In the genomic region with DNA sequence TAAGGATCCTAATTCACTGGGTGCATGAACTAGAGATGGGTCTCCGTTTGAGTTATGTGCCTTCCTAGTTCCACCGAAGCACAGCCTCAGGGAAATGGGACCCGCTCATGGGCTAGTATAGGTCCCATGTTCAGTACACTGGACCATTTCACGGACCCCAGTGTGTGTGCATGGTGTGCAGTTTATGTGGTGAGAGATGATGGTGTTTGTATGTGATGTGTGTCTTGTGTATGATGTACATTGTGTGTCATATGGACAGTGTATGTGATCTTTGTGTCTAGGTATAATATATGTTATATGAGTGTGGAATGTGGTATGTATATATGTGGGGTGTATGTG, we compare ENCODE assay signal across 18 mouse cellular contexts. TPM values are rescaled to one million over a fixed set of nuclear protein-coding genes. Genes with fewer than 3 reads are reported as not detected.
DNase-seq lines count a peak whose midpoint lies in the region; ATAC-seq and TF ChIP-seq lines count a peak whose summit lies in the region.
"Had no signal": no experiment of that assay in that cellular context is flagged by ENCODE, and none has a peak within 500 bp of the region (broad histone marks: within the 10 kb centered on the region; RNA-seq: fewer than 3 reads in every experiment).

No protein-coding gene starts in this region.

- H3K4me2 ChIP-seq in heart, embryonic 11.5 days, result no peak overlapping the region
- H3K4me2 ChIP-seq in kidney, postnatal 0 days (ENCODE audit: low read length), result peak overlapping the region; percentile 48

- H3K4me1 ChIP-seq in heart, adult 2 months (ENCODE audit: control insufficient read depth, insufficient read depth, low read length), result peaks cover 10% of the 10 kb centered on the region
- 0 out of 2 replicates have a peak, but pooled peaks cover 2% of the 10 kb centered on the region for H3K4me1 ChIP-seq in heart, embryonic 11.5 days (ENCODE audit: control insufficient read depth, insufficient read depth, low read length)
- peaks cover 12% of the 10 kb centered on the region; the same call in 1 of the 2 replicates for H3K4me1 ChIP-seq in kidney, postnatal 0 days (replicated peaks; ENCODE audit: insufficient read depth, low read length)
- H3K4me1 ChIP-seq in testis, adult 2 months (ENCODE audit: control insufficient read depth, insufficient read depth, low read length), result peaks cover 5% of the 10 kb centered on the region

- no peaks in the 10 kb centered on the region for H3K27me3 ChIP-seq in heart, adult 2 months (ENCODE audit: control insufficient read depth, insufficient read depth, low read length)
- no peaks in the 10 kb centered on the region for H3K27me3 ChIP-seq in heart, embryonic 11.5 days (ENCODE audit: control insufficient read depth, insufficient read depth, low read length)
- H3K27me3 ChIP-seq in kidney, postnatal 0 days (ENCODE audit: insufficient read depth, low read length), result no peaks in the 10 kb centered on the region
- H3K27me3 ChIP-seq in testis, adult 2 months (ENCODE audit: control insufficient read depth, insufficient read depth, low read length), result no peaks in the 10 kb centered on the region
- H3K27me3 ChIP-seq: hindbrain, embryonic 12.5 days had no signal

- H3K27ac ChIP-seq in heart, adult 2 months, result peak overlapping the region; percentile 63
- H3K27ac ChIP-seq in heart, embryonic 11.5 days (ENCODE audit: low read depth, low read length), result no peak overlapping the region
- peak overlapping the region; percentile 51 for H3K27ac ChIP-seq in kidney, postnatal 0 days
- peak overlapping the region; percentile 74 for H3K27ac ChIP-seq in testis, adult 2 months (ENCODE audit: control insufficient read depth, insufficient read depth, low read depth, low read length)
- H3K27ac ChIP-seq: forebrain, embryonic 10.5 days; hindbrain, embryonic 12.5 days; limb, embryonic 10.5 days had no signal

- H3K79me2 ChIP-seq in heart, adult 2 months (replicated peaks; ENCODE audit: control insufficient read depth, insufficient read depth, low read length), result no peaks in the 10 kb centered on the region

- ATAC-seq in heart, embryonic 11.5 days (replicated peaks; ENCODE audit: insufficient number of reproducible peaks, low FRiP score, low TSS enrichment), result no peak
- ATAC-seq in kidney, postnatal 0 days (replicated peaks; ENCODE audit: low FRiP score, low read depth), result peak; percentile 13; the same call in 1 of the 2 replicates
- ATAC-seq in cerebellum, adult (ENCODE audit: insufficient number of reproducible peaks, low FRiP score, low TSS enrichment), result no peak

- H3K9ac ChIP-seq in heart, adult 2 months (ENCODE audit: low read depth, low read length), result 0 out of 2 replicates have a peak overlapping the region, but pooled peaks have one; percentile 10
- H3K9ac ChIP-seq in heart, embryonic 11.5 days (ENCODE audit: low read depth, low read length), result no peak overlapping the region
- H3K9ac ChIP-seq in kidney, postnatal 0 days (ENCODE audit: low read depth, low read length), result no peak overlapping the region
- H3K9ac ChIP-seq: hindbrain, embryonic 12.5 days had no signal

- H3K4me3 ChIP-seq in heart, adult 2 months, result no peak overlapping the region; the same call in 1 of the 2 replicates
- H3K4me3 ChIP-seq in heart, embryonic 11.5 days (ENCODE audit: low read depth, low read length), result no peak overlapping the region
- no peak overlapping the region for H3K4me3 ChIP-seq in kidney, postnatal 0 days (replicated peaks; ENCODE audit: low read depth, low read length)
- H3K4me3 ChIP-seq in testis, adult 2 months (ENCODE audit: control insufficient read depth, low read depth, low read length), result no peak overlapping the region
- H3K4me3 ChIP-seq: forebrain, embryonic 10.5 days; hindbrain, embryonic 12.5 days; limb, embryonic 10.5 days had no signal

- 62% methylated on average over 4 of the region's 4 CpGs for WGBS in heart, adult 2 months
- WGBS in heart, embryonic 11.5 days (ENCODE audit: insufficient replicate concordance), result 79% methylated on average over 4 of the region's 4 CpGs
- WGBS in kidney, postnatal 0 days, result 43% methylated on average over 4 of the region's 4 CpGs

- no peak for TF ChIP-seq EP300 in heart, adult 2 months (IDR thresholded peaks at IDR 0.05; ENCODE audit: insufficient read depth, low read depth, low read length)

- intact Hi-C loops in heart, adult 2 months (cut with DNase I), result no loop called here

- TF ChIP-seq POLR2A in heart, adult 2 months (IDR thresholded peaks at IDR 0.05; ENCODE audit: insufficient read depth, low read depth, low read length), result no peak
- no peak for TF ChIP-seq POLR2A in testis, adult 2 months (IDR thresholded peaks at IDR 0.05; ENCODE audit: control insufficient read depth, low read depth, low read length)

- TF ChIP-seq CTCF in heart, adult 2 months (IDR thresholded peaks at IDR 0.05), result no peak
- TF ChIP-seq CTCF in kidney, postnatal 0 days (IDR thresholded peaks at IDR 0.05; ENCODE audit: low read depth), result no peak
- no peak for TF ChIP-seq CTCF in testis, adult 2 months (IDR thresholded peaks at IDR 0.05; ENCODE audit: control insufficient read depth, insufficient read depth, insufficient replicate concordance, low read depth, low read length)

- DNase-seq in heart, adult 2 months, result no peak
- DNase-seq in kidney, postnatal 0 days (ENCODE audit: low spot score), result no peak
- no peak for DNase-seq in kidney, postnatal 25 days
- DNase-seq in testis, postnatal 10 days (ENCODE audit: low spot score), result no peak
- DNase-seq in left cerebral cortex, adult 11 months (ENCODE audit: low spot score), result no peak
- DNase-seq: cerebellum, adult 9-11 months; embryo, embryonic 11 days; layer of hippocampus, postnatal 36 days; midbrain, embryonic 14.5 days; right cerebral cortex, postnatal 14 days; thymus, postnatal 14 days had no signal

- H3K36me3 ChIP-seq in heart, adult 2 months (ENCODE audit: control insufficient read depth, insufficient read depth, low read length), result no peaks in the 10 kb centered on the region
- no peaks in the 10 kb centered on the region for H3K36me3 ChIP-seq in heart, embryonic 11.5 days (ENCODE audit: control insufficient read depth, insufficient read depth, low read length)
- no peaks in the 10 kb centered on the region for H3K36me3 ChIP-seq in kidney, postnatal 0 days (ENCODE audit: insufficient read depth, low read length)
- H3K36me3 ChIP-seq in testis, adult 2 months (ENCODE audit: control insufficient read depth, insufficient read depth, low read length), result no peaks in the 10 kb centered on the region
- H3K36me3 ChIP-seq: forebrain, embryonic 10.5 days; hindbrain, embryonic 12.5 days; limb, embryonic 10.5 days had no signal

- H3K9me3 ChIP-seq in heart, embryonic 11.5 days (replicated peaks; ENCODE audit: control insufficient read depth, low read length), result no peaks in the 10 kb centered on the region
- H3K9me3 ChIP-seq in kidney, postnatal 0 days (replicated peaks; ENCODE audit: low read length), result no peaks in the 10 kb centered on the region
- H3K9me3 ChIP-seq: forebrain, embryonic 10.5 days; limb, embryonic 10.5 days had no signal

RNA-seq across cellular contexts. Expression of a gene that starts 13.0 kb away (rescaled TPM):
- total RNA-seq in heart, adult 2 months (2021), result not detected
- polyA plus RNA-seq in heart, adult 2 months (2012; rRNA removed), result not detected in 2 replicates
- polyA plus RNA-seq in heart, embryonic 11.5 days (2014; fragmentation: Nextera tagmentation; extraction: Ambion mirVana), result 0.15 TPM in 1 of 2 replicates, not detected in the other
- polyA plus RNA-seq in kidney, postnatal 0 days (2015; fragmentation: Nextera tagmentation; extraction: Ambion mirVana), result 0.78 and 0.88 TPM in 2 replicates
- 0.37 and 0.71 TPM in 2 replicates for polyA plus RNA-seq in testis, adult 2 months (2012; rRNA removed)
- total RNA-seq: heart, adult 18-20 months had no signal
- polyA plus RNA-seq: forebrain, embryonic 10.5 days had no signal

RNA-seq across cellular contexts. Expression of a gene that starts 57.8 kb away (rescaled TPM):
- 10 to 100 TPM in 1 of 2 experiments, 1 to 10 TPM in 1; 7.2 to 11.0 TPM for total RNA-seq in heart, adult 2 months (2021)
- polyA plus RNA-seq in heart, adult 2 months (2012; rRNA removed), result 9.0 and 9.6 TPM in 2 replicates
- 15.3 and 20.9 TPM in 2 replicates for polyA plus RNA-seq in heart, embryonic 11.5 days (2014; fragmentation: Nextera tagmentation; extraction: Ambion mirVana)
- 13.2 and 14.1 TPM in 2 replicates for polyA plus RNA-seq in kidney, postnatal 0 days (2015; fragmentation: Nextera tagmentation; extraction: Ambion mirVana)
- polyA plus RNA-seq in testis, adult 2 months (2012; rRNA removed), result 26.8 and 30.2 TPM in 2 replicates
